Mouse (Mus musculus) E14TG2a.4 (cell line): ENCODE data around the gene Dennd5b.
A peak's percentile ranks its signal among the peaks of the same experiment; 100 is the strongest.

ENCODE experiments used
- H3K27me3 ChIP-seq: 2 replicates; pipeline ENCODE4 v1.6.1; 2014; ENCODE audit warnings: low read length, control low read depth; ENCODE audit not compliant: insufficient read depth
- H3K36me3 ChIP-seq: 2 replicates; pipeline ENCODE4 v1.6.1; 2014; ENCODE audit warnings: low read length, control low read depth; ENCODE audit not compliant: insufficient read depth
- H3K4me1 ChIP-seq: replicated peaks from 2 replicates; pipeline ENCODE4 v1.6.1; 2014; ENCODE audit warnings: low read depth, low read length, control low read depth
- H3K4me3 ChIP-seq: replicated peaks from 2 replicates; pipeline ENCODE4 v1.5.1; 2014; ENCODE audit warnings: mild to moderate bottlenecking, low read length
- H3K9me3 ChIP-seq: 2 replicates; pipeline ENCODE4 v1.6.1; 2014; ENCODE audit warnings: low read length, control low read depth
- CTCF ChIP-seq: conservative IDR thresholded peaks from 2 replicates; pipeline ENCODE4 v1.5.1; 2014; ENCODE audit warnings: low read length
- NANOG ChIP-seq: IDR thresholded peaks from 2 replicates; pipeline ENCODE4 v1.6.1; 2014; ENCODE audit warnings: borderline replicate concordance, low read length, mixed read lengths
- POU5F1 ChIP-seq: IDR thresholded peaks from 2 replicates; pipeline ENCODE4 v1.6.1; 2014; ENCODE audit warnings: low read length, borderline replicate concordance

Dennd5b gene

GRCm38 (mm10) chr6:148958712-148959111 is 142.8 kb downstream of the Dennd5b start:
- Histone ChIP-seq H3K9me3 (no peaks in the 10 kb centered on the region), H3K27me3 (no peaks in the 10 kb centered on the region), H3K36me3 (no peaks in the 10 kb centered on the region), H3K4me1 (peaks cover 68% of the 10 kb centered on the region), H3K4me3 (no peak overlapping the region)
- peak; percentile 23 for TF ChIP-seq CTCF
- no peak for TF ChIP-seq NANOG
- no peak for TF ChIP-seq POU5F1

GRCm38 (mm10) chr6:148957046-148957445 is 144.4 kb downstream of the Dennd5b start:
- no peaks in the 10 kb centered on the region for H3K27me3 ChIP-seq
- H3K36me3 ChIP-seq = no peaks in the 10 kb centered on the region
- peaks cover 70% of the 10 kb centered on the region for H3K4me1 ChIP-seq
- no peaks in the 10 kb centered on the region for H3K9me3 ChIP-seq
- H3K4me3 ChIP-seq = peak overlapping the region; percentile 69
- TF ChIP-seq POU5F1 (peak; percentile 52), NANOG (peak; percentile 92), CTCF (no peak)

- Histone ChIP-seq H3K4me3 (peak overlapping the region; percentile 69), H3K9me3 (no peaks in the 10 kb centered on the region), H3K36me3 (no peaks in the 10 kb centered on the region), H3K27me3 (no peaks in the 10 kb centered on the region), H3K4me1 (peaks cover 71% of the 10 kb centered on the region)
- TF ChIP-seq POU5F1 (no peak; the same call in 1 of the 2 replicates), CTCF (no peak), NANOG (no peak)
Measured at GRCm38 (mm10) chr6:148955641-148956420, 145.6 kb downstream of the Dennd5b start.

DNA sequence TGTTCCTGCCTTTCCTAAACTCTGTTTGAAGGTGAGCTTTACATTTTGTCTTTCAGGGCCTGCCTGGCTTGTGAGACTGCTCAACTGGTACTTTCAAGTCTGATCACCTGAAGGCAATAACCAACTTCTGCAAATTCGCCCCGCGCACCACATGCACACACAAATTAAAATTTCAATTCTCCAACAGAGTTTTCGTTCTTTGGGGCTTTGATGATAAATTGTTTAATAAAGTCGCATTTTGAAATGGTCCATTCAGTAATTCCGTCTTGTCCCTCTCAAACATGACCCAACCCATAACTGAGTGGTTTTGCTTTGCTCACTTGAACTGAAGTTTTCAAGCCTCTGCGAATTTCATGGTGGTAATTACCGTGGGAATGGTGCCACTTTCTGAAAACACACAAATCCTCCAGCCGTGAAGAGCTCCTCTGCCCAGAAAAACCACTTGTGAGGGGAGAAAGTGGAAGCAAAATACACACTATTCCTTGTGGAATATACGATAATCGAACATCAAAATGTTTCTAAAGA is 154.5 kb downstream of the Dennd5b start:
- Histone ChIP-seq H3K4me1 (peaks cover 51% of the 10 kb centered on the region), H3K36me3 (peaks cover 24% of the 10 kb centered on the region), H3K27me3 (no peaks in the 10 kb centered on the region), H3K4me3 (peak overlapping the region; percentile 94), H3K9me3 (no peaks in the 10 kb centered on the region)
- TF ChIP-seq CTCF (no peak), NANOG (no peak), POU5F1 (no peak)

DNA sequence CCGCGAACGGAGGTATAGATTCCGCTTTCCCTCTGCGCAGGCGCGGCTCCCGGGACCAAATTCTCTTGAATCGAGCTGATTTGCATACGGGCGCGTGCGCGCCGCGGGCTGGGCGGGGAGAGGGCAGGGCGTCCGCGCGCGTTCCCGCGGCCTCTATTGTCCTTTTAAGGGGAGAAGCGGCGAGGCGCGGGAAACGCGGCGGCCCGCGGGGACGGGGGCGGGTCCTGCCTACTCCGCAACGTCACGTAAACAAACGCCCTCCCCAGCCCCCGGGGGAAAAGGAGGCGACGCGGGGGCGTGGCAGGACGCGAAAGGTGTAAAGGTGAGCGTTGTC is 155.1 kb downstream of the Dennd5b start, which contains the start of gene Sinhcaf:
Gene Sinhcaf, minus strand, starts transcription at position 59 of the 334 bp plus-strand sequence.
- H3K36me3 ChIP-seq = peaks cover 29% of the 10 kb centered on the region
- H3K4me1 ChIP-seq = peaks cover 52% of the 10 kb centered on the region
- H3K27me3 ChIP-seq = no peaks in the 10 kb centered on the region
- H3K9me3 ChIP-seq = no peaks in the 10 kb centered on the region
- H3K4me3 ChIP-seq = peak within 1 kb of the TSS; percentile 94
- TF ChIP-seq POU5F1 (no peak), CTCF (no peak), NANOG (no peak)

DNA sequence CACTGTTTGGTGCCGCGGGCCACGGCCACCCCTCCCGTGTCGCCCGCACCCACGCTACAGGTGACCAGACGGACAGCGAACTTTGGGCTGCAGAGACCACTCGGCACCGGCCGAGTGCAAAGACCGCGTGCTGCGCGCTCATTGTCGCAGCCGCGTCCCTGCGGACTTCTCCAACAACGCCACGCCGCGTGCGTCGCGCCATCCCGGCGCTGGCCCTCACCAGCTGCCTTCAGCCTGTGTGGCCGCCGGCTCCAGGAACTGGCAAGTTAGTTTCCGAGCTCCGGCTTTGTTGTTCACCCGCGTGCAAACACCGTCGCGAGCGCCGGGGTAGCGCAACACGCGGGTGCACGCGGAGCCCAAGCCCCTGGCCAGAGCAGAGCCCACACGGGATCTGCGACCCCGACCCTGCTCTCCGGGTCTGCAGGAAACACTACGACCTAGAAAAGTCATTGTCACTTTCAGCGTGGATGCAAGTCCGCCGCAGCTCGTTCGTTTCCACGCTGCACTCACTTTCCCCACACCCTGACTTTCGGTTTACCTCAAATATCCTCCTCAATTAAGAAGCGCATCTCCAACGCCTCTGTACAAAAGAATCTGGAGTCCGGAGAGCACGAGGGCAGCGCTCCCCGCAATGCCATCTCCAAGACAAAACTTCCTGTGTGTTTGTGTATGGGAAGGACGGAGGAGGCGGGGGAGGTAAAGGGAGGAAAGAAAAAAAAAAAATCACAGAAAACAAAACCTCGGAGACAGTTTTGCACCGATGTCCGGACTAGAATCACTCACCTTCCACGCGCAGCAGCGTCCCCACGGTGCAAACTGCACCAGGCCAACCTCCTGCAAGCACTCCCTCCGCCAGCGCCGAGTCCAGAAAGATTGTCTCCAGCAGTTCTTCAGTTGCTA is 155.7 kb downstream of the Dennd5b start:
- H3K4me1 ChIP-seq = peaks cover 51% of the 10 kb centered on the region
- H3K4me3 ChIP-seq = peak overlapping the region; percentile 94
- no peaks in the 10 kb centered on the region for H3K27me3 ChIP-seq
- H3K36me3 ChIP-seq = peaks cover 34% of the 10 kb centered on the region
- no peaks in the 10 kb centered on the region for H3K9me3 ChIP-seq
- no peak for TF ChIP-seq POU5F1
- TF ChIP-seq NANOG = no peak
- TF ChIP-seq CTCF = no peak

GRCm38 (mm10) chr6:148944767-148945508 is 156.5 kb downstream of the Dennd5b start:
- Histone ChIP-seq H3K4me3 (peak overlapping the region; percentile 94), H3K4me1 (peaks cover 54% of the 10 kb centered on the region), H3K36me3 (peaks cover 41% of the 10 kb centered on the region), H3K9me3 (no peaks in the 10 kb centered on the region), H3K27me3 (no peaks in the 10 kb centered on the region)
- TF ChIP-seq CTCF = no peak
- no peak for TF ChIP-seq NANOG
- TF ChIP-seq POU5F1 = no peak

DNA sequence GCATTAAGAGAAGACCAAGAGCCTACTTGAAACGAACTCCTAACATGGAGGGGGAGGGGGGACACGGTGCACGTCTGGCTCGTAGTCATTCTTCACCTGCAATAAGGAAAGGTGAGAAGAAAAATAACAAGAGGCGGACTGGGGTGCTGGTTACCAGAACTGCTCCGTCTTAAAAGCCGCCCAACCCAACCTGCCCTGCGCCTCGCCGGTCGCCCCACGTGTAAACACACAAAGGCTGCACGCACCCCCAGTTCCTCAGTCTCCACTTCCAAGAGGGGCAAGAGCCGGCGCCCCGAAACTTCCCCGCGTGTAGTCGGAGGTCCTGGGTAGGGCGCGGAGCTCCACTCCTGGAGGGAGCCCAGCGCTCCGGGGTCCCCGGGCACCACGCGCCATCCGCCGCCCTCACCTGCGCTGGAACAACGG is 157.1 kb downstream of the Dennd5b start:
- Histone ChIP-seq H3K4me1 (peaks cover 60% of the 10 kb centered on the region), H3K27me3 (no peaks in the 10 kb centered on the region), H3K4me3 (peak overlapping the region; percentile 94), H3K36me3 (peaks cover 47% of the 10 kb centered on the region), H3K9me3 (no peaks in the 10 kb centered on the region)
- TF ChIP-seq CTCF (no peak), POU5F1 (no peak), NANOG (no peak)
